Mouse (Mus musculus) heart, embryonic 16.5 days (tissue): Measurements from ENCODE around the gene Pcolce. TPM values are rescaled to one million over a fixed set of nuclear protein-coding genes. Genes with fewer than 3 reads are reported as not detected.

Source experiments
- ATAC-seq: fragments of 200-750 bp; cut with Nextera tagmentation; replicated peaks from 2 replicates; pipeline ENCODE4 v1.8.0; 2017; ENCODE audit warnings: moderate number of reproducible peaks; ENCODE audit not compliant: insufficient read depth, low FRiP score; ENCODE audit errors: extremely low read depth
- H3K27ac ChIP-seq: fragments of 300-500 bp; sonication (generic); 2 replicates; pipeline ENCODE4 v1.5.1; 2014; ENCODE audit warnings: mild to moderate bottlenecking, low read length, control low read depth, moderate library complexity
- H3K27me3 ChIP-seq: fragments of 300-500 bp; sonication (generic); 2 replicates; pipeline ENCODE4 v1.6.1; 2014; ENCODE audit warnings: low read length, mixed read lengths; ENCODE audit not compliant: control insufficient read depth, insufficient read depth
- H3K36me3 ChIP-seq: fragments of 300-500 bp; sonication (generic); 2 replicates; pipeline ENCODE4 v1.6.1; 2014; ENCODE audit not compliant: control insufficient read depth, insufficient read depth
- H3K4me1 ChIP-seq: fragments of 300-500 bp; sonication (generic); 2 replicates; pipeline ENCODE4 v1.6.1; 2014; ENCODE audit warnings: low read length, mixed read lengths; ENCODE audit not compliant: control insufficient read depth, insufficient read depth
- H3K4me2 ChIP-seq: fragments of 300-500 bp; sonication (generic); 2 replicates; pipeline ENCODE4 v1.6.1; 2014; ENCODE audit warnings: low read depth, mild to moderate bottlenecking, control low read depth, low read length
- H3K4me3 ChIP-seq: fragments of 300-500 bp; sonication (generic); 2 replicates; pipeline ENCODE4 v1.5.1; 2014; ENCODE audit warnings: mild to moderate bottlenecking, control low read depth, low read length
- H3K9ac ChIP-seq: fragments of 300-500 bp; sonication (generic); 2 replicates; pipeline ENCODE4 v1.6.1; 2014; ENCODE audit warnings: low read length, control low read depth
- H3K9me3 ChIP-seq: fragments of 300-500 bp; sonication (generic); replicated peaks from 2 replicates; pipeline ENCODE4 v1.6.1; 2016; ENCODE audit warnings: low read length; ENCODE audit not compliant: control insufficient read depth
- WGBS: fragments of 180-500 bp; shearing (Covaris S2); extraction: QIAGEN DNeasy Blood & Tissue Kit; methylation state at CpG from one replicate; pipeline ENCODE4 v1.1.7; 2014; 5-methylcytosine and 5-hydroxymethylcytosine counted together
- polyA plus RNA-seq: library from polyadenylated mRNA; unstranded; fragments of >200 nt; fragmentation: Nextera tagmentation; extraction: Ambion mirVana; gene quantifications from 2 replicates; pipeline ENCODE4 v1.2.1, GENCODE M21; 2015

Gene Pcolce
- polyA plus RNA-seq, 1 experiment from 2014 or later, result 121 TPM

DNA sequence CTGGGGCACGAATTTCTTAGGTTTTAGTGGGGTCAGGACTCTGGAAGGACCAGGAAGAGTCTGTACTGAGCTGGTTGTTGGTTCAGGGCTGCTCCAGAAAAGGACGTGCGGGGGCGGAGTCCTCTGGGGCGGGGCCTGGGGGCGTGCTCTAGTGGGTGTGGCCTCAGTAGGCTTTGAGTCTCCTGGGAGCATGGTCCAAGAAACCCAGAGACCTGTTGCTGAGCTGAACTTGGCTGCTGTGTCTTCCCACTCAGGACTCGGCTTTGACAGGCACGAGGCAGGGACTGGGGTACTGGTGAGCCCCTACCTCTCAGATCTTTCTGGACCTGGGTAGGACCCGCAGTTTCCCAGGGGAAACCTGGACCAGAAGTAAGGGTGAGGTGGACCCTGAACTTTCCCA is 43.9 kb downstream of the Pcolce start, which contains the start of gene Tfr2:
Tfr2 (plus strand) TSS at position 176 of the 400 bp plus-strand sequence.
- ATAC-seq, result peak; percentile 52; the same call in 1 of the 2 replicates
- Histone ChIP-seq H3K4me2 (no peak within 1 kb of the TSS), H3K4me3 (no peak within 1 kb of the TSS), H3K4me1 (no peaks in the 10 kb centered on the region), H3K9me3 (no peaks in the 10 kb centered on the region), H3K9ac (no peak within 1 kb of the TSS), H3K27ac (no peak within 1 kb of the TSS), H3K27me3 (no peaks in the 10 kb centered on the region; the same call in 1 of the 2 replicates), H3K36me3 (no peaks in the 10 kb centered on the region)
- 23% methylated on average over 9 of the region's 9 CpGs for WGBS

DNA sequence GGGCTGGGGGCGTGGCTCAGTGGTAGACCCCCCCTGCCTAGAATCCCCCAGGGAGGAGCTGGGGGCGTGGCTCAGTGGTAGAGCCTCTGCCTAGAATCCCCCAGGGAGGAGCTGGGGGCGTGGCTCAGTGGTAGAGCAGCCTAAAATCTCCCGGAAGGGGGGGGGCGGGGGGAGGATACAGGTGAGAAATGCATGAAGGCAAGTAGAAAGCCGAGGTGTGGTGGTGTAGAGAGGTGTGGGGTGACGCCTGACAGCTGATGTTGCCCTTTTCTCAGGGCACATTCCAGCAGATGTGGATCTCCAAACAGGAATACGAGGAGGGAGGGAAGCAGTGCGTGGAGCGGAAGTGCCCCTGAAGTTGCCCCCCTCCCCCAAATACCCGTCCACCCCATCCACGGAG is 44.6 kb downstream of the Pcolce start:
- no peak overlapping the region for H3K4me2 ChIP-seq
- no peak overlapping the region for H3K4me3 ChIP-seq
- no peaks in the 10 kb centered on the region; the same call in 1 of the 2 replicates for H3K27me3 ChIP-seq
- no peaks in the 10 kb centered on the region for H3K4me1 ChIP-seq
- no peaks in the 10 kb centered on the region for H3K9me3 ChIP-seq
- 61% methylated on average over 12 of the region's 12 CpGs for WGBS
- no peak overlapping the region for H3K9ac ChIP-seq
- no peak overlapping the region for H3K27ac ChIP-seq
- ATAC-seq, result no peak
- no peaks in the 10 kb centered on the region for H3K36me3 ChIP-seq

DNA sequence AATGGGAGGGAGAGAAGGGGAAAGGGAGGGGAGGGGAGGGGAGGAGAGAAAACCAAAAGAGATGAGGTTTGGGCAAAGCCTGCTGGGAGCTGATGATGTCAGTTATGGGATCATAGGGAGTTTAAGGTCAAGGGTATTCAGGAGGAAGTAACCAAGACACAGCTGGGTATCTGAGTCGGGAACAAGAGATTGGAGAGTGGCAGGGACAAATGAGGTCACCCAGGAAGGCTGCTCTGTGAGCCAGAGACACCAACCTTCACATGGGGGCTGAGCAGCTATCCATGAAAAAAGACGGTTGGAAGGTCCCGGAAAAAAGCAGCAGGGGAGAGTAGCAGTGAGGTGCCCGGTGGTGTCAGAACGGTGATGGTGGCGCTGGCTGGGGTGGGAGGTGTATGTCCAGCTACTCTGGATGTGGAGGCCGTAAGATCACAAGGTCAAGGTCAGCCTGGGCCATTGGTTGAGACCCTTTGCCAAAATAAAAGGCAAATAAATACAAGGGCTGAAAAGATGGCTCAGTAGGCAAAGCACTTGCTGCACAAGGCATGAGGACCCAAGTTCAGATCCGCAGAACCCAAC is 45.3 kb downstream of the Pcolce start:
- WGBS, result 77% methylated on average over 8 of the region's 8 CpGs
- no peak overlapping the region for H3K4me2 ChIP-seq
- H3K36me3 ChIP-seq, result no peaks in the 10 kb centered on the region
- ATAC-seq, result no peak
- H3K9me3 ChIP-seq, result no peaks in the 10 kb centered on the region
- H3K4me1 ChIP-seq, result no peaks in the 10 kb centered on the region
- H3K27ac ChIP-seq, result no peak overlapping the region
- no peaks in the 10 kb centered on the region; the same call in 1 of the 2 replicates for H3K27me3 ChIP-seq
- H3K9ac ChIP-seq, result no peak overlapping the region
- H3K4me3 ChIP-seq, result no peak overlapping the region

DNA sequence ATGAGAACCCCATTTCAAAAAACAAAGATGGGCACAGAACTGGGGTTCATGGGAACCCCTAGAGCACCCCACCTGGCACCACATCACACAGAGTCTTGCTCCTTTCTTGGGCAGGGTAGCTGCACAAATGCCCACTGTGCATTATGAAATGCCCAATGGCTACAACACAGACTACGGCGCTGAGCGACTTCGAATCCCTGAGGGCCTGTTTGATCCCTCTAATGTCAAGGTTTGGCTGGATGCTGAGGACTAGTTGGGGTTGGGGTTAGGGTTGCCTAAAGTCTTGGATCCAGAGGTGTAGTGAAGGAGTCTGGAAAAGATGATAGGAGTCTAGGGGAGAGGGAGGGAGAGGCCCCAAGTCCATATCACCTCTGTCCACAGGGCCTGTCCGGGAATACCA is 47.2 kb downstream of the Pcolce start:
- H3K4me2 ChIP-seq, result no peak overlapping the region
- no peak overlapping the region for H3K27ac ChIP-seq
- 91% methylated on average over 5 of the region's 5 CpGs for WGBS
- no peaks in the 10 kb centered on the region for H3K36me3 ChIP-seq
- H3K9ac ChIP-seq, result no peak overlapping the region
- H3K27me3 ChIP-seq, result no peaks in the 10 kb centered on the region; the same call in 1 of the 2 replicates
- no peaks in the 10 kb centered on the region for H3K9me3 ChIP-seq
- H3K4me1 ChIP-seq, result no peaks in the 10 kb centered on the region
- ATAC-seq, result no peak
- H3K4me3 ChIP-seq, result no peak overlapping the region

DNA sequence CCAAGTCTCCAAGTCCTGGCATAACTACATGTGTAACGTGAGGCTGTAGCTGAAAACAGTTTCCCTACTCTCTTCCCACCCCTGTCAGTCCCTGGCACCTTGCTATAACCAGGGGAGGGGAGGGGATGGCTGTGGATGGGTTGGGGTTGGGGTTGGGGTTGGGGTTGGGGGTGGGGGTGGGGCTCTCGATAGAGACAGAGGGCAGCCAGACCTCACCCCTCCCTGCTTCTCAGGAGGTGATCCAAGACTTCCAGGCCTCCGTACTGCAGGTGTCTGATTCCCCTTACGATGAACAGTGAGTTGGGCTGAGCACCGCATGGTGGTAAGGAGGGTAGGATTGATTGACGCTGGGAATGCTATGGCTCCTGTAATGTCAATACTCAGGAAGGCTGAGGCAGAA is 47.8 kb downstream of the Pcolce start:
- no peaks in the 10 kb centered on the region for H3K9me3 ChIP-seq
- no peaks in the 10 kb centered on the region for H3K4me1 ChIP-seq
- H3K4me3 ChIP-seq, result no peak overlapping the region
- no peak overlapping the region for H3K27ac ChIP-seq
- H3K36me3 ChIP-seq, result no peaks in the 10 kb centered on the region
- no peaks in the 10 kb centered on the region; the same call in 1 of the 2 replicates for H3K27me3 ChIP-seq
- H3K9ac ChIP-seq, result no peak overlapping the region
- WGBS, result 62% methylated on average over 6 of the region's 6 CpGs
- ATAC-seq, result no peak
- no peak overlapping the region for H3K4me2 ChIP-seq

DNA sequence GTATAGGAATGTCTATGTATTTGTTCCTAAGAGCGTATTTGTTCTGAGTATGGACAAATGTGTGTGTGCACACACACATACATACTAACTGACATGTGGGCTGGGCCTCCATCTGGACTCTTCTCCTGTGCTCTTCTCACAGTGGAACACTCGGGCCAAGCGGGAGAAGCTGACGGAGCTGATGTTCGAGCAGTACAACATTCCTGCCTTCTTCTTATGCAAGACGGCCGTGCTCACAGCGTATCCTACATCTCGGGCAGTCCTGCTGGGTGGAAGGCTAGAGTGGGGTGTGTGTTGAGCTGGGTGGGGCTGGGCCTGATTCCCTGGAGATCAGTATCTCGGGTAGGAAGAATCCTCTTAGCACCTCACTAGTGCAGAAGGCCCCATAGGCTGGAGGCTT is 50.6 kb downstream of the Pcolce start:
- Histone ChIP-seq H3K9ac (no peak overlapping the region), H3K27ac (no peak overlapping the region), H3K4me2 (no peak overlapping the region), H3K4me3 (no peak overlapping the region), H3K4me1 (no peaks in the 10 kb centered on the region), H3K36me3 (no peaks in the 10 kb centered on the region), H3K9me3 (no peaks in the 10 kb centered on the region), H3K27me3 (no peaks in the 10 kb centered on the region; the same call in 1 of the 2 replicates)
- ATAC-seq, result no peak
- 58% methylated on average over 10 of the region's 10 CpGs for WGBS

DNA sequence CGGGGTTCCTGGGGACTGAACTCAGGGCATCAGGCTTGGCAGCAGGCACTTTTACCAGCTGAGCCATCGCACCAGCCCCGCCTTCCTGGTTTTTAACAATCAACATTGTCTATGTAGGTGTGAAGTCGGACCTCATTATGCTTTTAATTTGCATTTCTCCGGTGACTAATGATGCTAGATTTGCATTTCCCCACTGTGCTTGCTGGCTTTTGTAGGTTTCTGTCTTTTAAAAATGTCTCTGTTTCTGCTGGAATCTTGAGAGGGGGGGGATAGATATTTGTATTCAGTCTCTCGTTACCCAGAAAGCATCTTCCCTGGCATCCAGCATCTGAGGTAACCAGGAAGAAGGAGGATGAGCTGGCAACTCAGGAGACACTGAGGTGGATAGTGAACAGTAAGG is 52.0 kb downstream of the Pcolce start:
- WGBS, result 62% methylated on average over 6 of the region's 6 CpGs
- no peak for ATAC-seq
- H3K27me3 ChIP-seq, result no peaks in the 10 kb centered on the region; the same call in 1 of the 2 replicates
- H3K36me3 ChIP-seq, result no peaks in the 10 kb centered on the region
- H3K4me2 ChIP-seq, result no peak overlapping the region
- no peaks in the 10 kb centered on the region for H3K4me1 ChIP-seq
- no peaks in the 10 kb centered on the region for H3K9me3 ChIP-seq
- H3K9ac ChIP-seq, result no peak overlapping the region
- no peak overlapping the region for H3K4me3 ChIP-seq
- H3K27ac ChIP-seq, result no peak overlapping the region

Other genes with a start within 250 kb of the Pcolce start
- gene Zan, start 136.7 kb downstream of the Pcolce start, polyA plus RNA-seq, result 0.02 and 0.09 TPM in 2 replicates
- 43.3 and 45.5 TPM in 2 replicates for gene Pop7, start 111.3 kb downstream of the Pcolce start, polyA plus RNA-seq
- gene Gigyf1, start 95.2 kb downstream of the Pcolce start, polyA plus RNA-seq, result 8.9 and 9.7 TPM in 2 replicates
- not detected in 2 replicates for gene Epo, start 80.5 kb downstream of the Pcolce start, polyA plus RNA-seq
- gene Gnb2, start 80.3 kb downstream of the Pcolce start, polyA plus RNA-seq, result 276 and 285 TPM in 2 replicates
- gene Actl6b, start 60.3 kb downstream of the Pcolce start, polyA plus RNA-seq, result 0.33 and 0.36 TPM in 2 replicates
- gene Tfr2, start 43.9 kb downstream of the Pcolce start, polyA plus RNA-seq, result 0.26 and 0.54 TPM in 2 replicates
- gene Mospd3, start 12.7 kb downstream of the Pcolce start, polyA plus RNA-seq, result 21.8 and 25.0 TPM in 2 replicates
- 0.12 and 0.39 TPM in 2 replicates for gene Fbxo24, start 15.2 kb upstream of the Pcolce start, polyA plus RNA-seq
- 24.8 and 31.1 TPM in 2 replicates for gene Lrch4, start 15.3 kb upstream of the Pcolce start, polyA plus RNA-seq
- 9.1 and 12.5 TPM in 2 replicates for gene Gm20605, start 15.4 kb upstream of the Pcolce start, polyA plus RNA-seq
- 6.2 and 6.3 TPM in 2 replicates for gene Sap25, start 27.6 kb upstream of the Pcolce start, polyA plus RNA-seq
- gene Irs3, start 31.9 kb upstream of the Pcolce start, polyA plus RNA-seq, result 0.20 and 0.21 TPM in 2 replicates
- gene Agfg2, start 70.9 kb upstream of the Pcolce start, polyA plus RNA-seq, result 19.4 and 21.0 TPM in 2 replicates
- 1.6 and 1.9 TPM in 2 replicates for gene Nyap1, start 127.8 kb upstream of the Pcolce start, polyA plus RNA-seq
- gene Tsc22d4, start 131.9 kb upstream of the Pcolce start, polyA plus RNA-seq, result 164 and 189 TPM in 2 replicates
- gene Ppp1r35, start 165.1 kb upstream of the Pcolce start, polyA plus RNA-seq, result 20.5 and 22.6 TPM in 2 replicates
- gene Mepce, start 173.9 kb upstream of the Pcolce start, polyA plus RNA-seq, result 5.6 and 5.7 TPM in 2 replicates
- gene Zcwpw1, start 174.0 kb upstream of the Pcolce start, polyA plus RNA-seq, result 9.6 and 9.9 TPM in 2 replicates
- gene Pilra, start 222.5 kb upstream of the Pcolce start, polyA plus RNA-seq, result 2.0 TPM in 2 replicates
- 0.77 and 0.89 TPM in 2 replicates for gene Pilrb1, start 244.3 kb upstream of the Pcolce start, polyA plus RNA-seq